Mouse (Mus musculus) megakaryocyte, embryonic 14.5 days (primary cell): ENCODE data around the gene Cabcoco1. TPM values are rescaled to one million over a fixed set of nuclear protein-coding genes. Genes with fewer than 3 reads are reported as not detected.

Experiments
- H3K27me3 ChIP-seq: replicated peaks from 2 replicates; pipeline ENCODE3; 2012; ENCODE audit warnings: inconsistent platforms
- H3K36me3 ChIP-seq: replicated peaks from 2 replicates; pipeline ENCODE3; 2012; ENCODE audit warnings: low read length, inconsistent platforms, mixed read lengths
- H3K4me1 ChIP-seq: 2 replicates; pipeline ENCODE4 v1.6.1; 2012; ENCODE audit warnings: inconsistent platforms
- H3K4me3 ChIP-seq: replicated peaks from 2 replicates; pipeline ENCODE3; 2012; ENCODE audit warnings: moderate library complexity, mild to moderate bottlenecking, inconsistent platforms
- H3K9me3 ChIP-seq: 2 replicates; pipeline ENCODE4 v1.6.1; 2012; ENCODE audit warnings: inconsistent platforms
- FLI1 ChIP-seq: IDR thresholded peaks from 2 replicates; pipeline ENCODE4 v1.6.1; 2012; ENCODE audit warnings: low read length, inconsistent platforms, mixed read lengths
- GATA1 ChIP-seq: IDR thresholded peaks from 3 replicates; pipeline ENCODE4 v1.6.1; 2012; ENCODE audit warnings: mixed read lengths, low read length, inconsistent platforms, borderline replicate concordance
- polyA plus RNA-seq: library from polyadenylated mRNA; stranded (reverse); fragments of >175 nt; gene quantifications from 2 replicates; pipeline ENCODE4 v1.2.3, GENCODE M21; 2012; ENCODE audit warnings: low replicate concordance; ENCODE audit not compliant: insufficient read depth

The Cabcoco1 gene
- polyA plus RNA-seq, result not detected in 2 replicates

DNA sequence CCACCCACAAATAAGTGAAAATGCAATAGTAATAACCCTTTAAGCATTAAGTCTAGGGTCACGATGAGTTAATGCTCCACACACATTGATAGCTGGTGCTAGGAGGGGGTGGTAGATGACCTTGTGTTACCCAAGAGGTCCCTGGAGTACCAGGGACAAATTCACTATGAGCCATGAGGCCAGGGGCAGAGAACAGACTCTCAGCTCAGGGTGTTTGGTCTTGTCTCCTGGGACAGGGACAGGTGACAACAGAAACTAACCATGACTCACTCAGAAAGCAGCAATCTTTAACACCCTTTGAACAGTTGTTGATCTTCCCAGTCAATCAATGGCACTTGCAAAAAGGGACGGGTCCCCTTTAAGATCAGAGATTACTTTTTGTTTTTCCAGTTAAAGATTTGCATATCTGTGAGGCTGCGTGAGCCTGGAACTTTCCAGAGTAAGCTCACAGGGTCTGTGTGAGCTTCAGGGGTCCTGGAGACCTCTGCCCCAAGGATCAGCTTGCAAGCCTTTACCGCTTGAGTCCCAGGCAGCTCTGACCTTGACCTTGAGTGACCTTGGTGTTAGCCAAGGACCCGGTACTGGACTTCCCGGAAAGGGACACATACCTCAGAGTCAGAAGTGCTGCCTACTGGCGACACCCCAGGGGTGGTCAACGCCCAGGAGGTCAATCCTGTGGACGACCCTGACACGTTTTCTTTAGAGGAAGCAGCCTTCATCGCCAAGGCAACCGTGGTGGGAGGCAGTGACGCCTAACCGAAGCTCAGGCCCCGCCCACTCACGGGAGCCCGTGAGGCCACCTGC, at the start of gene Cabcoco1:
TSS of gene Cabcoco1 (minus strand) at position 758 of the 804 bp plus-strand sequence.
- Histone ChIP-seq H3K27me3 (no peaks in the 10 kb centered on the region), H3K4me1 (peaks cover 10% of the 10 kb centered on the region), H3K9me3 (0 out of 2 replicates have a peak, but pooled peaks cover 4% of the 10 kb centered on the region), H3K4me3 (peak within 1 kb of the TSS; percentile 89), H3K36me3 (no peaks in the 10 kb centered on the region)
- TF ChIP-seq GATA1, result no peak
- no peak for TF ChIP-seq FLI1

GRCm38 (mm10) chr10:68589530-68590252, 48.0 kb upstream of the Cabcoco1 start:
- no peak for TF ChIP-seq GATA1
- no peak for TF ChIP-seq FLI1
- no peaks in the 10 kb centered on the region for H3K27me3 ChIP-seq
- H3K4me3 ChIP-seq, result no peak overlapping the region
- H3K9me3 ChIP-seq, result peaks cover 4% of the 10 kb centered on the region; the same call in 1 of the 2 replicates
- no peaks in the 10 kb centered on the region for H3K4me1 ChIP-seq
- H3K36me3 ChIP-seq, result no peaks in the 10 kb centered on the region

DNA sequence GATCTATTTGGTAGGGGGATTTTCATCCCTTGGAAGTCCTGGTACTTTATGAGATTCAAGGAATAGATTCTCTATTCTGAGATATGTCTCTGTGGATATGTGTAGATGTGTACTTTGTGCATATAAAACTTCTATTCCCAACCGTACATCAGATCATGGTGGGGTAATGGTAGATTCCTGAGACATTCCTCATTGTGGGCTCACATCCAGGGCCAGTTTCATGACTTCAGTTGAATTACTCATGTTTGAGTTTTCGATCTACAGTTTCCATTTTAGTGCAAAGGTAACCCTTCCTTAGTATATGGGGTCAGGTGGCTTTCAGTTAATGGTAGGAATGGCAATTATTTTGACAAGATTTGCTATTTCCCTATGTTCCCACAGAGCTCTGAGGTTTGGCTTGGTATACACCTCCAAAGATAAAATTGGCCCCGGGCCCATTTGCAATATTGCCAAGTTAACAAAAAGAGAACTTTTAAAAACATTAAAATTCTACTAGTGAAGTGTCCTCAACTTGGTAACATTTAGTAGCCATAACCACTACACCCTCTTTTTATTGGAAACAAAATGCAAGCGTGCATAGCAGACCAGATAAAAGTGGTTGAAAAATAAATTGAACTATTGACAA, 45.8 kb upstream of the Cabcoco1 start:
- H3K4me3 ChIP-seq, result no peak overlapping the region
- no peaks in the 10 kb centered on the region for H3K4me1 ChIP-seq
- TF ChIP-seq FLI1 (no peak), GATA1 (no peak)
- no peaks in the 10 kb centered on the region for H3K36me3 ChIP-seq
- no peaks in the 10 kb centered on the region for H3K27me3 ChIP-seq
- H3K9me3 ChIP-seq, result peaks cover 4% of the 10 kb centered on the region; the same call in 1 of the 2 replicates

DNA sequence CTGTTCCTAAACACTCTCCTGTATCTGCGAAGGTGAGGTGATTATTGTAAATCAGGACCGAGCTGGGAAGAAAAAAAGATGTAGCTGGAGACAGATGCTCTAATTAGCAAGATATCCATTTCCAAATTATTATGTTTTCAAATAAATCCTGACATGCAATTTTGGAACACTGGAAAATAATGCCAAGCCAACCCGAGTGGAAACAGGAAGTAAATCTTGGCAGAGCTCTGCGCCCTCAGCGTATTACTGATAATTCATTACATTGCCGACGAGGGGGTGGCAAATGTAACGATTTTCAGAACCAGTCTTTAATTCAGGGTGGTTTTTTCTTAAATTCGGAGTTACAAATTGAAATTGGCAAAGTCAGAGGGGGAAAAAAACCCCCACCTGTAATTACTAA, 35.6 kb upstream of the Cabcoco1 start:
- Histone ChIP-seq H3K27me3 (no peaks in the 10 kb centered on the region), H3K36me3 (no peaks in the 10 kb centered on the region), H3K4me1 (no peaks in the 10 kb centered on the region), H3K4me3 (no peak overlapping the region), H3K9me3 (0 out of 2 replicates have a peak, but pooled peaks cover 3% of the 10 kb centered on the region)
- TF ChIP-seq GATA1 (no peak), FLI1 (no peak)

DNA sequence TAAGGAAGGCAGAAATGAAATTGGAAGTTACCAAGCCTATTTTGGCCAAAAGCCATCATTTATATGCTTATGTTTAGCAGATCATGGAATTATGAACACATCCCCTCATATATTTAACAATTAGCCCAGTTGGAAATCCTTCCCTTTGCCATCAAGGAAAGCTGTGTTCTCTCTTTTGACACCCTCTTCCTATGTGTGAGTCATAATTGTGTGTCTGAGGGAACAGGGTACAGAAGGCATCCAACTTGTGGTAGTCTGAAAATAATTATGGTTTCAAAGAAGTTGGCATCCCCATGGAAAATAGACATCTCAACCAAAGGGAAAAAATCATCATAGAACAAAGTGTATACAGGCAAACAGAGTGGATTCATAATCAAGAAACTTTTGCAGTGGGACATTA, 26.5 kb upstream of the Cabcoco1 start:
- no peaks in the 10 kb centered on the region for H3K36me3 ChIP-seq
- no peaks in the 10 kb centered on the region for H3K27me3 ChIP-seq
- TF ChIP-seq GATA1 (no peak), FLI1 (no peak)
- no peaks in the 10 kb centered on the region for H3K4me1 ChIP-seq
- H3K4me3 ChIP-seq, result no peak overlapping the region
- H3K9me3 ChIP-seq, result peaks cover 6% of the 10 kb centered on the region

DNA sequence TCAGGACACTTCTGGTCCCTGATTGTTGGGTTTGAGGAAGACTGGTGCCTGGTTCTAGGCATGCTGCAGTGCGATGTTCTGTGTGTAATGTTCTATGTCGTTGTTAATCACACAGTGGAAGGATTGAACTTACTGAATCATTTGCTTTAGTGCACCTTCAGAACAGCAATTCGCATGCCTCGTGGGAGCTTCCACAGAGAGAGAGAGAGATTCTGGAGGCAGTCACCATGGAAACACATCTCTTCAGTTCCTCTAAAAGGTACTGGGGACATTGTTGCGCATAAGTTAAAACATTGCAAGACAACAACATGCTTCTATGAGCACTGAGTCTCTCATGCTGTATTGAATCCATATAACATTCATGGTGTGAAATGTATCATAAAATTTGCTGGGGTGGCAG, 20.6 kb upstream of the Cabcoco1 start:
- Histone ChIP-seq H3K4me3 (no peak overlapping the region), H3K4me1 (no peaks in the 10 kb centered on the region), H3K9me3 (0 out of 2 replicates have a peak, but pooled peaks cover 2% of the 10 kb centered on the region), H3K36me3 (no peaks in the 10 kb centered on the region), H3K27me3 (no peaks in the 10 kb centered on the region)
- TF ChIP-seq FLI1, result no peak
- no peak for TF ChIP-seq GATA1

GRCm38 (mm10) chr10:68558828-68559219, 17.1 kb upstream of the Cabcoco1 start:
- Histone ChIP-seq H3K36me3 (no peaks in the 10 kb centered on the region), H3K4me1 (no peaks in the 10 kb centered on the region), H3K9me3 (0 out of 2 replicates have a peak, but pooled peaks cover 2% of the 10 kb centered on the region), H3K4me3 (no peak overlapping the region), H3K27me3 (no peaks in the 10 kb centered on the region)
- TF ChIP-seq GATA1, result no peak
- TF ChIP-seq FLI1, result no peak

DNA sequence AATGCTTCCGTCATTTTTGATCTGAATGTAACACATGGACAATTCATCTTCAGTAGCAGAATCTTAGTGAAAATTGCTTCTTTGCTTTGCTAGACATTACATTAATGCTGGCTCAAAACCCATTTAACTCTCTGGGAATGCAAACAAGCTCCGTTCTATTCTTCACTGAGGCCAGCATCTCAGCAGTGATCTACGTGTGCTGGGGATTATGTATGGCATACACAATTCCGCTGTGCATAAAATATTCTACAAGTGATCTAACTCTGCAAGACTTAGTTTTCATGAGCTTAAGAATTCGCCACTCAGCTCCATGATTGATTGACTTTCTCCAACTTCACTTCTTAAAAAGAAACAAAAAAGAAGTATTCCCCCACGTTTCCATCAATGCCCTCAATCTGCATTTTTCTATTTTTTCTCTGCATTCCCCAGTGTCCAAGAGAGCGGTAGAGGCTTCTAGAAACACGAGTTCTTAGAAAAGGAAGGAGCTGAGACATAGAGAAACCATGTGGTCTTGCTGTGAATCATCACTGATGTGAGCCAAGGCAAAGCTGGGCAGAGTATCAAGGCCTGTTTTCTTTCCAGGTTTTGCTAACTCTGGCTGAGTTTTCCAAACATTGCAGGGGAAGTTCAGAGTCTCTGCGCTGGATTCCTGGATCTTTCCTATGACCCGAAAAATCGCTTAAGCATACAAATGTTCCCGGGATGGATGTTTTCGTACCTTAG, 16.6 kb upstream of the Cabcoco1 start:
- Histone ChIP-seq H3K9me3 (0 out of 2 replicates have a peak, but pooled peaks cover 2% of the 10 kb centered on the region), H3K27me3 (no peaks in the 10 kb centered on the region), H3K4me3 (no peak overlapping the region), H3K4me1 (no peaks in the 10 kb centered on the region), H3K36me3 (no peaks in the 10 kb centered on the region)
- TF ChIP-seq GATA1 (no peak), FLI1 (no peak)

DNA sequence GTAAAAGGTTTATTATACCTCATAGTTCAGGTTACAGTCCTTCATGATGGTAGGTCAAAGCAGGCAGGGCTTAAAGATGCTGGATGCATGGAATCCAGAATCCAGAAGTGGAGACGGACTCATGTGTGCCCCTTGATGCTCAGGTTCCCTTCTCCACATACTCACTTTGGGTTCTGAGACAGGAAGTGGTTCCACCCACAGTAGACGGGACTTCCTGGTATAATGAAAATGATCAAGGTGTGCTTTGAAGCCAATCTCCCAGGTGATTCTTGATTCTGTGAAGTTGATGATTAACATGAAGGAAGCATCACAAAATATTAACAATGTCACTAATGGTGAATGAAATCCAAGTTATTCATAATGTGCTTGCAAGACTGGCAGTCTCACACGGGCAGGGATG, 12.0 kb upstream of the Cabcoco1 start:
- TF ChIP-seq FLI1 (no peak), GATA1 (no peak)
- Histone ChIP-seq H3K4me1 (peaks cover 5% of the 10 kb centered on the region), H3K27me3 (no peaks in the 10 kb centered on the region), H3K9me3 (no peaks in the 10 kb centered on the region), H3K4me3 (no peak overlapping the region), H3K36me3 (no peaks in the 10 kb centered on the region)
